Mouse (Mus musculus): ENCODE measurements at regions not wholly inside any gene's neighbourhood (a gene's known extent, or its start where the extent isn't known, plus 50 kb on each side); places are given as distances from the start of the nearest gene placed in this dataset.

GRCm38 (mm10) chr13:28508184-28508583, 250.9 kb downstream of the Gm11361 start:
- ATAC-seq (no peak), DNase-seq (ENCODE audit: low spot score) (peak; percentile 45)
- 31% methylated on average over 2 of the region's 2 CpGs for WGBS
- Histone ChIP-seq H3K36me3 (ENCODE audit: insufficient read depth, low read length) (no peaks in the 10 kb centered on the region), H3K27ac (ENCODE audit: low read length) (0 out of 2 replicates have a peak overlapping the region, but pooled peaks have one; percentile 48), H3K4me2 (replicated peaks; ENCODE audit: low read depth, low read length) (no peak overlapping the region), H3K9me3 (ENCODE audit: low read length) (no peaks in the 10 kb centered on the region), H3K27me3 (replicated peaks; ENCODE audit: insufficient read depth, low read length) (no peaks in the 10 kb centered on the region), H3K9ac (replicated peaks; ENCODE audit: low read depth) (no peak overlapping the region), H3K4me3 (ENCODE audit: low read depth, low read length) (no peak overlapping the region), H3K4me1 (ENCODE audit: insufficient read depth, low read depth, low read length) (0 out of 2 replicates have a peak, but pooled peaks cover 6% of the 10 kb centered on the region)
- TF ChIP-seq EP300 (IDR thresholded peaks at IDR 0.05): no peak
- TF ChIP-seq CTCF (IDR thresholded peaks at IDR 0.05): no peak

- Histone ChIP-seq H3K36me3 (ENCODE audit: insufficient read depth, low read length) (no peaks in the 10 kb centered on the region), H3K27me3 (replicated peaks; ENCODE audit: insufficient read depth, low read length) (no peaks in the 10 kb centered on the region), H3K9ac (replicated peaks; ENCODE audit: low read depth) (no peak overlapping the region), H3K4me3 (ENCODE audit: low read depth, low read length) (no peak overlapping the region), H3K4me1 (ENCODE audit: insufficient read depth, low read depth, low read length) (0 out of 2 replicates have a peak, but pooled peaks cover 6% of the 10 kb centered on the region), H3K4me2 (replicated peaks; ENCODE audit: low read depth, low read length) (no peak overlapping the region), H3K9me3 (ENCODE audit: low read length) (no peaks in the 10 kb centered on the region), H3K27ac (ENCODE audit: low read length) (0 out of 2 replicates have a peak overlapping the region, but pooled peaks have one; percentile 48)
- peak; percentile 84 for ATAC-seq
- WGBS: 27% methylated on average over 5 of the region's 5 CpGs
- peak; percentile 48 for DNase-seq (ENCODE audit: low spot score)
- TF ChIP-seq EP300 (IDR thresholded peaks at IDR 0.05): peak; percentile 73
- TF ChIP-seq CTCF (IDR thresholded peaks at IDR 0.05): no peak
Observed at GRCm38 (mm10) chr13:28507783-28508182, 250.5 kb downstream of the Gm11361 start.

- DNase-seq (ENCODE audit: low spot score) (peak; percentile 13), ATAC-seq (no peak)
- Histone ChIP-seq H3K27me3 (replicated peaks; ENCODE audit: insufficient read depth, low read length) (no peaks in the 10 kb centered on the region), H3K36me3 (ENCODE audit: insufficient read depth, low read length) (no peaks in the 10 kb centered on the region), H3K4me3 (ENCODE audit: low read depth, low read length) (no peak overlapping the region), H3K4me2 (replicated peaks; ENCODE audit: low read depth, low read length) (no peak overlapping the region), H3K9me3 (ENCODE audit: low read length) (no peaks in the 10 kb centered on the region), H3K27ac (ENCODE audit: low read length) (no peak overlapping the region), H3K9ac (replicated peaks; ENCODE audit: low read depth) (no peak overlapping the region), H3K4me1 (ENCODE audit: insufficient read depth, low read depth, low read length) (0 out of 2 replicates have a peak, but pooled peaks cover 6% of the 10 kb centered on the region)
- 65% methylated on average over 3 of the region's 3 CpGs for WGBS
- TF ChIP-seq EP300 (IDR thresholded peaks at IDR 0.05): no peak
- TF ChIP-seq CTCF (IDR thresholded peaks at IDR 0.05): no peak
Observed at GRCm38 (mm10) chr13:28504340-28504739, 247.0 kb downstream of the Gm11361 start.

- peak; percentile 89 for ATAC-seq
- H3K4me2 ChIP-seq (replicated peaks; ENCODE audit: low read depth, low read length): no peak overlapping the region
- no peak overlapping the region for H3K4me3 ChIP-seq (ENCODE audit: low read depth, low read length)
- TF ChIP-seq EP300 (IDR thresholded peaks at IDR 0.05) (peak; percentile 67; the same call in 1 of the 2 replicates), CTCF (IDR thresholded peaks at IDR 0.05) (no peak)
- peak; percentile 66 for DNase-seq (ENCODE audit: low spot score)
- H3K4me1 ChIP-seq (ENCODE audit: insufficient read depth, low read depth, low read length): no peaks in the 10 kb centered on the region
- no peaks in the 10 kb centered on the region for H3K27me3 ChIP-seq (replicated peaks; ENCODE audit: insufficient read depth, low read length)
- WGBS: 47% methylated on average over 2 of the region's 2 CpGs
- no peaks in the 10 kb centered on the region for H3K9me3 ChIP-seq (ENCODE audit: low read length)
- no peaks in the 10 kb centered on the region for H3K36me3 ChIP-seq (ENCODE audit: insufficient read depth, low read length)
- H3K9ac ChIP-seq (replicated peaks; ENCODE audit: low read depth): no peak overlapping the region
- no peak overlapping the region for H3K27ac ChIP-seq (ENCODE audit: low read length)
Observed at GRCm38 (mm10) chr13:28502171-28502570, 244.8 kb downstream of the Gm11361 start.

GRCm38 (mm10) chr13:28500697-28501096, 243.4 kb downstream of the Gm11361 start:
- no peaks in the 10 kb centered on the region for H3K9me3 ChIP-seq (ENCODE audit: low read length)
- H3K36me3 ChIP-seq (ENCODE audit: insufficient read depth, low read length): no peaks in the 10 kb centered on the region
- DNase-seq (ENCODE audit: low spot score): no peak
- H3K4me2 ChIP-seq (replicated peaks; ENCODE audit: low read depth, low read length): no peak overlapping the region
- 93% methylated on average over 6 of the region's 6 CpGs for WGBS
- no peak overlapping the region for H3K4me3 ChIP-seq (ENCODE audit: low read depth, low read length)
- ATAC-seq: no peak
- no peaks in the 10 kb centered on the region for H3K4me1 ChIP-seq (ENCODE audit: insufficient read depth, low read depth, low read length)
- TF ChIP-seq EP300 (IDR thresholded peaks at IDR 0.05): no peak
- TF ChIP-seq CTCF (IDR thresholded peaks at IDR 0.05): no peak
- H3K9ac ChIP-seq (replicated peaks; ENCODE audit: low read depth): no peak overlapping the region
- no peaks in the 10 kb centered on the region for H3K27me3 ChIP-seq (replicated peaks; ENCODE audit: insufficient read depth, low read length)
- no peak overlapping the region for H3K27ac ChIP-seq (ENCODE audit: low read length)

- no peak for TF ChIP-seq EP300 (IDR thresholded peaks at IDR 0.05)
- no peak for TF ChIP-seq CTCF (IDR thresholded peaks at IDR 0.05)
- Histone ChIP-seq H3K27ac (ENCODE audit: low read length) (no peak overlapping the region), H3K27me3 (replicated peaks; ENCODE audit: insufficient read depth, low read length) (no peaks in the 10 kb centered on the region), H3K4me3 (ENCODE audit: low read depth, low read length) (no peak overlapping the region), H3K4me2 (replicated peaks; ENCODE audit: low read depth, low read length) (no peak overlapping the region), H3K4me1 (ENCODE audit: insufficient read depth, low read depth, low read length) (no peaks in the 10 kb centered on the region), H3K9me3 (ENCODE audit: low read length) (no peaks in the 10 kb centered on the region), H3K9ac (replicated peaks; ENCODE audit: low read depth) (no peak overlapping the region), H3K36me3 (ENCODE audit: insufficient read depth, low read length) (no peaks in the 10 kb centered on the region)
- ATAC-seq (no peak), DNase-seq (ENCODE audit: low spot score) (no peak)
- WGBS: 90% methylated on average over 4 of the region's 4 CpGs
Observed at GRCm38 (mm10) chr13:28497483-28497882, 240.2 kb downstream of the Gm11361 start.

- H3K27ac ChIP-seq (ENCODE audit: low read length): no peak overlapping the region
- no peaks in the 10 kb centered on the region for H3K36me3 ChIP-seq (ENCODE audit: insufficient read depth, low read length)
- WGBS: 72% methylated on average over 2 of the region's 2 CpGs
- DNase-seq (ENCODE audit: low spot score): no peak
- no peak overlapping the region for H3K4me3 ChIP-seq (ENCODE audit: low read depth, low read length)
- TF ChIP-seq CTCF (IDR thresholded peaks at IDR 0.05) (no peak), EP300 (IDR thresholded peaks at IDR 0.05) (no peak)
- no peak overlapping the region for H3K9ac ChIP-seq (replicated peaks; ENCODE audit: low read depth)
- no peaks in the 10 kb centered on the region for H3K4me1 ChIP-seq (ENCODE audit: insufficient read depth, low read depth, low read length)
- H3K4me2 ChIP-seq (replicated peaks; ENCODE audit: low read depth, low read length): no peak overlapping the region
- H3K27me3 ChIP-seq (replicated peaks; ENCODE audit: insufficient read depth, low read length): no peaks in the 10 kb centered on the region
- ATAC-seq: no peak
- no peaks in the 10 kb centered on the region for H3K9me3 ChIP-seq (ENCODE audit: low read length)
Observed at GRCm38 (mm10) chr13:28492015-28492414, 234.7 kb downstream of the Gm11361 start.

Measured in lung, postnatal 0 days (tissue).